Mouse (Mus musculus): ENCODE results near the gene Gm20696. TPM values are rescaled to one million over a fixed set of nuclear protein-coding genes. Genes with fewer than 3 reads are reported as not detected.

The Gm20696 gene
- total RNA-seq, 2 experiments from 2014 or later, result 9.0 to 9.2 TPM

DNA sequence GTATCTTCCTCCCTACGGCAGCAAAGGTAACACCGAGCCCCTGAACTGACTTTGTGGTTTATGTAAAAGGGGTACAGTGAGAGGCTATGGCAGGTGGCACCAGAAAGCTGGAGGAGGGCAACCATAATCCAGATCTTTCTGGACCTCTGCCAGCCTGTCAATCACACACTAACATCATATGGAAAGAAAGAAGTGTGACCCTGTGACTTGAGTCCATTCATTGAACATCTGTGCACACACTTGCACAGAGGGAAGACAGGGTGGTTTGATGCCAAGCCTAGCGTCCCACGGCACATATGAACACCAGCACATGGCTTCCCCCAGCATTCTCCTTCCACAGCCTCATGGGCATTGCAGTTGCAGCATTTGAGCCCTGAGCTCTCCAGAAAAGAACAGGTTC, 202.1 kb downstream of the Gm20696 start:
- H3K4me3 ChIP-seq, result no peak overlapping the region
- intact Hi-C loops (cut with DNase I), result no loop called here
- no peak overlapping the region for H3K27ac ChIP-seq
- DNase-seq (ENCODE audit: extremely low spot score in 1 of 2, low spot score in 2 of 2), result no peak
- TF ChIP-seq CTCF (IDR thresholded peaks at IDR 0.05), result no peak

DNA sequence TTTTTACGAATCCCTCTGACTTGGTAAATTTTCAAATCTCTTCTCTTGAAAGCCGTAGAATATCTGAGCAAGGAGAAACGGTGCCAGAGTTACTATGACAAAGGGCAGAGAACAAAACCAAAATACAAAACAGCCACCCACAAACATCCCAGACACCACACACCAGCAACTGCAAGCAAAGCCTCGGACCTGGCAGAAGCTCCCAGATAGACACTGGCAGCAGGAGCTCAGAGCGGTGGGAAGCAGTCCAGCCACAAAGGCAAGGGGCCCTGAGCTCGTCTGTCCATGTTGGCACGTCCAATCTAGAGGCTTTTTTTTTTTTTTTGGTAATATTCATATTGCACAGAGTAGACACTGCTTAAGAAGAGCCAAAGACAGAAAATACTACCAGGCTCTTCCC, 202.7 kb downstream of the Gm20696 start:
- intact Hi-C loops (cut with DNase I), result no loop called here
- H3K27ac ChIP-seq, result no peak overlapping the region

GRCm38 (mm10) chr6:99458775-99459174, 207.8 kb downstream of the Gm20696 start:
- intact Hi-C loops (cut with DNase I), result no loop called here
- Histone ChIP-seq H3K27ac (no peak overlapping the region), H3K4me3 (no peak overlapping the region)
- no peak for TF ChIP-seq CTCF (IDR thresholded peaks at IDR 0.05)
- no peak for DNase-seq (ENCODE audit: extremely low spot score in 1 of 2, low spot score in 2 of 2)

More for the DNA sequence above, 202.7 kb downstream of the Gm20696 start:
- no peak for TF ChIP-seq CTCF (IDR thresholded peaks at IDR 0.05)
- no peak for DNase-seq (ENCODE audit: extremely low spot score in 1 of 2, low spot score in 2 of 2)
- H3K4me3 ChIP-seq, result no peak overlapping the region

GRCm38 (mm10) chr6:99453763-99454520, 212.7 kb downstream of the Gm20696 start:
- no peak for TF ChIP-seq CTCF (IDR thresholded peaks at IDR 0.05)
- H3K27ac ChIP-seq, result no peak overlapping the region
- intact Hi-C loops (cut with DNase I), result no loop called here
- DNase-seq (ENCODE audit: extremely low spot score in 1 of 2, low spot score in 2 of 2), result no peak
- H3K4me3 ChIP-seq, result no peak overlapping the region

GRCm38 (mm10) chr6:99452638-99453185, 213.9 kb downstream of the Gm20696 start:
- no peak overlapping the region for H3K27ac ChIP-seq
- no peak overlapping the region for H3K4me3 ChIP-seq
- intact Hi-C loops (cut with DNase I), result no loop called here
- DNase-seq (ENCODE audit: extremely low spot score in 1 of 2, low spot score in 2 of 2), result no peak
- peak; percentile 43 for TF ChIP-seq CTCF (IDR thresholded peaks at IDR 0.05)

DNA sequence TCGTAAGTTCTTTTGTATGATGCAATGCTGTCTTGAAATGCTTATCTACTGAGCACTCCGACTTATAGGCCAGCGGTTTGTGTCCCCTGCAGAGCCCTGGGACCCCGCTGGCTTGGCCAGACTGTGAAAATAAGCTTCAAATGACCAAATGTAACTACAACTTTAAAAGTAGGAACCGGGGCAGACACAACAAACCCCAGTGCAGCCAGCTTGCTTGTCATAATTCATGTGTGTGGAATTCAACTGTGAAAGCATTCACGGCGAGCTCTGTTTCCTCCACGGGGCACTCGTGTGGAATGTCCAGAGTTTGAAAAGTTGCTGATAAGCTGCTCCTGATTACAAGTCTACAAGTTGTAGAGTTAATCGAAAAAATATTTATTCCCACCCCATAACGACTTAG, 215.1 kb downstream of the Gm20696 start:
- Histone ChIP-seq H3K4me3 (no peak overlapping the region), H3K27ac (no peak overlapping the region)
- intact Hi-C loops (cut with DNase I), result no loop called here
- no peak for TF ChIP-seq CTCF (IDR thresholded peaks at IDR 0.05)
- DNase-seq (ENCODE audit: extremely low spot score in 1 of 2, low spot score in 2 of 2), result no peak

- intact Hi-C loops (cut with DNase I), result no loop called here
- no peak for TF ChIP-seq CTCF (IDR thresholded peaks at IDR 0.05)
- peak overlapping the region; percentile 40; the same call in 1 of the 2 replicates for H3K27ac ChIP-seq
- no peak for DNase-seq (ENCODE audit: extremely low spot score in 1 of 2, low spot score in 2 of 2)
- H3K4me3 ChIP-seq, result no peak overlapping the region
These were observed 219.2 kb downstream of the Gm20696 start for GRCm38 (mm10) chr6:99447447-99447846.

DNA sequence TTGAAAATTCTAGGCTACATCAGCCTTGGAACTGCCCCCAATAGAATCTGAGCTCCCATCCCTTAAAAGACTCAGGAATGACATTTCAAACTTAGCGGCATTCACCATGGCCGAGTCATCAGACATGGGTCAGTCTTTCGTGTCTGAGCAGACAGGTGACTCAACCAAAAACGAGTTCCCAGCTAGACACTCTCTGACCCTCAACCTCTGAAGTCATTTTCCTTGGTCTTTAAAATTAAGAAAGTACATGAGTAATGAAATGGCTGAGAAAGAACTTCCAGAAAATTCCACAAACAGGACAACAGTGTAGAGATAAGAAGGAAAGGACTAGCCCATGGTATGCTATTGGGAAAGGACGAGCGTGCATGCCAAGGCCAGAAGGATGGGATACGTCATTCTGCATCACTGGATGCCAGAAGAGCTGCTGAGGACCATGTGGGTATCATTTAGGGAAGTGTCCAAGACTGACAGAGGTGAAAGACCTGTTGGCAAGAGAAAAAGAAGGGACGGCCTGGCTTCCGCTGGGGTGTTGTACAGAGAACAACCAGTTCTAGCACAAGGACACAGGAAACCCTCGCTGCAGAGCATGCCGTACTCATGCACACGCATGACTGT, 219.7 kb downstream of the Gm20696 start:
- intact Hi-C loops (cut with DNase I), result no loop called here
- H3K4me3 ChIP-seq, result no peak overlapping the region
- H3K27ac ChIP-seq, result peak overlapping the region; percentile 21; the same call in 1 of the 2 replicates
- TF ChIP-seq CTCF (IDR thresholded peaks at IDR 0.05), result no peak
- no peak for DNase-seq (ENCODE audit: extremely low spot score in 1 of 2, low spot score in 2 of 2)

DNA sequence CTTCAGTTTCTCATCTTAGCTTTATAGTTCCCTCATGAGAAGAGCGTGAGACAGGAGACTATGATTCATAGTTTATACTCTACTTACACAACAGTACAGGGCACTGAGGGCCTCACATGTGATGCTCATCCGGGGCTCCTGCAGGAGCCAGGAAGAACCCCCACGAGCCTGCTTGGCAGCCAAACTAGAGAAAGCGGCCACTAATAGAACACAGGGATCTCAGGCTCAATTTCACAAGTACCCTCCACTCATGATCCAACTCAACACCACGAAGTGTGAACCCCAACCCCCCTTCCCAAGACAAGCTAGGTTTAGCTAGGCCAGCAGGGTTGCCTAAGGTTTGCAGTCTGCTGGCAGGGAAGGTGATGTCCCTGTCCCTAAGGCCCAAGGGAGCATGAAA, 223.1 kb downstream of the Gm20696 start:
- intact Hi-C loops (cut with DNase I), result loop anchor here (5.0 kb wide), 1 partner anchor 79 kb away; the partner anchor contains the start of gene Foxp1
- DNase-seq (ENCODE audit: extremely low spot score in 1 of 2, low spot score in 2 of 2), result no peak

DNA sequence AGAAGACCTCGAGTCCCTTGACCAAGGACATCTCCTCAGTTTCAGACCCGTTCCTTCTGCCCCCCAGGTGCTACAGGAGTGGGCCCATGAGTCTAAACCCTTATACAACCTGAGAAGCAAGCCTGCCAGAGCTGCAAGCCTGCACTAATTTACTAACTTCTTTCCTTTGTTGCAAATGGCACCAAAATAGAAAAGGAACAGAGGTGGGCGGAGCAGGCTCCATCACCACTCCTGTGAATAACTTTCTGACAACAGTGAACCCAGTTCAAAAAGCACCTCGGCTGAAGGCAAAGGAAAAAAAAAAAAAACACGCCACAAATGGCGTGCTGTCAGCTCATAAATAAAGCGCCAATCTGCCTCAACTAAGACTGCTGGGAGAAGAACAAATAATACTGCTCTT, 225.5 kb downstream of the Gm20696 start:
- H3K4me3 ChIP-seq, result no peak overlapping the region
- H3K27ac ChIP-seq, result peak overlapping the region; percentile 34
- intact Hi-C loops (cut with DNase I), result loop anchor here (5.0 kb wide), 1 partner anchor 81 kb away; the partner anchor contains the start of gene Foxp1
- no peak for TF ChIP-seq CTCF (IDR thresholded peaks at IDR 0.05)
- DNase-seq (ENCODE audit: extremely low spot score in 1 of 2, low spot score in 2 of 2), result peak in 1 of 2 experiments; percentile 48

More for the DNA sequence above, 223.1 kb downstream of the Gm20696 start:
- no peak for TF ChIP-seq CTCF (IDR thresholded peaks at IDR 0.05)
- Histone ChIP-seq H3K27ac (no peak overlapping the region), H3K4me3 (no peak overlapping the region)

- Histone ChIP-seq H3K4me3 (no peak overlapping the region), H3K27ac (peak overlapping the region; percentile 34)
- intact Hi-C loops (cut with DNase I), result loop anchor here (5.0 kb wide), 1 partner anchor 82 kb away; the partner anchor contains the start of gene Foxp1
- no peak for TF ChIP-seq CTCF (IDR thresholded peaks at IDR 0.05)
- no peak for DNase-seq (ENCODE audit: extremely low spot score in 1 of 2, low spot score in 2 of 2)
These were observed 226.0 kb downstream of the Gm20696 start for GRCm38 (mm10) chr6:99440606-99441005.

GRCm38 (mm10) chr6:99439878-99440361, 226.7 kb downstream of the Gm20696 start:
- H3K4me3 ChIP-seq, result no peak overlapping the region
- intact Hi-C loops (cut with DNase I), result loop anchor here (5.0 kb wide), 1 partner anchor 82 kb away; the partner anchor contains the start of gene Foxp1
- no peak for DNase-seq (ENCODE audit: extremely low spot score in 1 of 2, low spot score in 2 of 2)
- TF ChIP-seq CTCF (IDR thresholded peaks at IDR 0.05), result no peak
- peak overlapping the region; percentile 34 for H3K27ac ChIP-seq

All from left cerebral cortex, adult 2 months (tissue).